Mouse (Mus musculus): Measurements from ENCODE around the gene Ndst2. TPM values are rescaled to one million over a fixed set of nuclear protein-coding genes. Genes with fewer than 3 reads are reported as not detected.

The Ndst2 gene
- polyA plus RNA-seq, 1 experiment, result 33.3 TPM

DNA sequence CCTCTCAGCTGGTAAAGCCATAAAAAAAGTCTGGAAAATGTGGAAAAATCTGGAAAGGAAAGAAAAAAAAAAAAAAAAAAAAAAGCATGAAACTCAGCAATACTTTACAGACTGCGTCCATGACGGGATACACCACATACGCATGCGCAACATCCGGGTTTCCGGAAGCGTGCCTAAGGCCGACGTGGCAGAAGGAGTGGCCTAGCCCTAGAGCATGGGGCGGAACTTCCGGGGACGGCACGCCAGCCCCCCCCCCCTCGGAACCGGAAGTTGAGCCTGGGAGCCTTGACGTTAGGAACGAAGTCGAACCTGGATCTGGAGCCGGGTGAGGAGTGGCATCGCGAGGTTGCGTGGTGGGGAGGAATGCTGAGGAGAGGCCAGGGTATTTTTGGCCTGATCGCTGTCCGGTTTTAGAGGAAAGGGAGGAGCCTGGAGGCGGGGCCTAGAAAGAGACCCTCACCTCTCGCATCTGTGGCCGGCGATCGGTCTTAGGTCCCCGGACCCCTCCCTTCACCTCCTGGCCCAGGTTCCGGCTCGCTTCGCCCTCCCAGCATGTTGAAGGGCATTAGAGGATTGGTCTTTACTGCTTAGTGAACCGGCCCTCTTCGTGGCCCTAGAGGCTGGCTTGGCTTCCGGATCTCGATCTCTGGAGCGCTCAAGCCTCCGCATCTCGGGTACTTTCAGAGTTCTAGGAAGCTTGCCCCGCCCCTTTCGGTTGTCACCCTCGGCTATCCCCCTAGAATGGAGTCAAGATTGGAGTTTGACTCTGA is 60.1 kb downstream of the Ndst2 start, which contains the start of gene Sec24c:
Sec24c (plus strand) TSS at position 245 of the 770 bp plus-strand sequence.
- peak; percentile 99 for DNase-seq (ENCODE audit: low read depth)
- no peak for TF ChIP-seq CTCF (IDR thresholded peaks at IDR 0.05; ENCODE audit: borderline replicate concordance, extremely low read depth, insufficient read depth, insufficient read length)
- peak; percentile 23; the same call in 1 of the 2 replicates for TF ChIP-seq POLR2A (IDR thresholded peaks at IDR 0.05; ENCODE audit: borderline replicate concordance, extremely low read depth, insufficient read depth, insufficient read length, poor library complexity, severe bottlenecking)

DNA sequence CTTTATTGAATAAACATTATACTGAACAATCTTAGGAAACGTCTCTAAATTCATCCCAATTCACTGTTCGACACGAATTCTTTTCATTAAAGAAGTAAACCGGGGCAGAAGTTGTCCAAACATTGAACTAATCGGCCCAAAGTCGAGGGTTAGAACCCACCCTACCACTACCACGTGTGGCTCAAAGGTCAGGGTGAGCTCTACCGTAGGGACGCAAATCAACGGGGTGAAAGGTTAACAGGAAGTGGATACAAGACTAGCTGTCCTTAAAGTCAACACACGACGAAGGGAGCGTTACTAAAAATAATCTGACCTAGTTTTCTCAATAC is 60.7 kb downstream of the Ndst2 start:
- no peak for TF ChIP-seq POLR2A (IDR thresholded peaks at IDR 0.05; ENCODE audit: borderline replicate concordance, extremely low read depth, insufficient read depth, insufficient read length, poor library complexity, severe bottlenecking)
- TF ChIP-seq CTCF (IDR thresholded peaks at IDR 0.05; ENCODE audit: borderline replicate concordance, extremely low read depth, insufficient read depth, insufficient read length), result no peak
- DNase-seq (ENCODE audit: low read depth), result no peak

Other genes starting within 250 kb of the Ndst2 start
- gene Mss51, start 237.7 kb downstream of the Ndst2 start, polyA plus RNA-seq (2012; rRNA removed), result 1.5 and 2.4 TPM in 2 replicates
- 114 and 141 TPM in 2 replicates for gene Ppp3cb, start 188.0 kb downstream of the Ndst2 start, polyA plus RNA-seq (2012; rRNA removed)
- gene Usp54, start 93.5 kb downstream of the Ndst2 start, polyA plus RNA-seq (2012; rRNA removed), result 25.1 and 30.3 TPM in 2 replicates
- 0.10 and 0.16 TPM in 2 replicates for gene Myoz1, start 78.0 kb downstream of the Ndst2 start, polyA plus RNA-seq (2012; rRNA removed)
- gene Synpo2l, start 66.2 kb downstream of the Ndst2 start, polyA plus RNA-seq (2012; rRNA removed), result 0.23 and 0.27 TPM in 2 replicates
- 159 and 187 TPM in 2 replicates for gene Sec24c, start 60.3 kb downstream of the Ndst2 start, polyA plus RNA-seq (2012; rRNA removed)
- gene Fut11, start 39.6 kb downstream of the Ndst2 start, polyA plus RNA-seq (2012; rRNA removed), result 21.1 and 24.7 TPM in 2 replicates
- gene Chchd1, start 31.6 kb downstream of the Ndst2 start, polyA plus RNA-seq (2012; rRNA removed), result 95.3 and 112 TPM in 2 replicates
- gene Zswim8, start 27.0 kb downstream of the Ndst2 start, polyA plus RNA-seq (2012; rRNA removed), result 245 and 250 TPM in 2 replicates
- 76.7 and 96.1 TPM in 2 replicates for gene Camk2g, start 59.5 kb upstream of the Ndst2 start, polyA plus RNA-seq (2012; rRNA removed)
- gene Plau, start 102.1 kb upstream of the Ndst2 start, polyA plus RNA-seq (2012; rRNA removed), result 0.98 and 1.8 TPM in 2 replicates
- gene Vcl, start 194.8 kb upstream of the Ndst2 start, polyA plus RNA-seq (2012; rRNA removed), result 18.0 and 24.4 TPM in 2 replicates

Measured in brain, embryonic 14.5 days (tissue).